Mouse (Mus musculus) liver, adult (tissue): ENCODE measurements around the gene Hat1.

Source experiments
- GATA4 ChIP-seq: IDR thresholded peaks from 2 replicates; pipeline ENCODE4 v1.6.1; 2014; ENCODE audit warnings: mild to moderate bottlenecking, low read length; ENCODE audit not compliant: insufficient replicate concordance

Gene Hat1

GRCm38 (mm10) chr2:71475311-71475710, 86.6 kb downstream of the Hat1 start:
- TF ChIP-seq GATA4, result no peak

- TF ChIP-seq GATA4, result no peak
These were observed 87.0 kb downstream of the Hat1 start for GRCm38 (mm10) chr2:71475760-71476159.

GRCm38 (mm10) chr2:71477787-71478186, 89.0 kb downstream of the Hat1 start:
- no peak for TF ChIP-seq GATA4

- no peak for TF ChIP-seq GATA4
These were observed 91.2 kb downstream of the Hat1 start for GRCm38 (mm10) chr2:71479917-71480316.

GRCm38 (mm10) chr2:71481825-71482224, 93.1 kb downstream of the Hat1 start:
- TF ChIP-seq GATA4, result no peak

GRCm38 (mm10) chr2:71483046-71483716, 94.4 kb downstream of the Hat1 start:
- no peak for TF ChIP-seq GATA4

- TF ChIP-seq GATA4, result no peak
These were observed 94.9 kb downstream of the Hat1 start for GRCm38 (mm10) chr2:71483717-71484066.
